ENCODE assay signal across 10 mouse cellular contexts in genomic region chr2:152361193-152361592, GRCm38 (mm10). TPM values are rescaled to one million over a fixed set of nuclear protein-coding genes. Genes with fewer than 3 reads are reported as not detected.
"Had no signal": no experiment of that assay in that cellular context is flagged by ENCODE, and none has a peak within 500 bp of the region (broad histone marks: within the 10 kb centered on the region; RNA-seq: fewer than 3 reads in every experiment).

No protein-coding gene starts in this region.

- H3K27ac ChIP-seq: limb, embryonic 12.5 days; midbrain, embryonic 13.5 days; neural tube, embryonic 15.5 days had no signal

- H3K4me3 ChIP-seq: limb, embryonic 12.5 days; midbrain, embryonic 13.5 days; neural tube, embryonic 15.5 days had no signal

- H3K4me1 ChIP-seq: limb, embryonic 12.5 days had no signal

- H3K4me2 ChIP-seq: limb, embryonic 12.5 days; midbrain, embryonic 13.5 days; neural tube, embryonic 15.5 days had no signal

- H3K36me3 ChIP-seq: limb, embryonic 12.5 days; midbrain, embryonic 13.5 days; neural tube, embryonic 15.5 days had no signal

- H3K9ac ChIP-seq: limb, embryonic 12.5 days; midbrain, embryonic 13.5 days; neural tube, embryonic 15.5 days had no signal

- H3K27me3 ChIP-seq: limb, embryonic 12.5 days; midbrain, embryonic 13.5 days; neural tube, embryonic 15.5 days had no signal

- DNase-seq: layer of hippocampus, adult 9-11 months; layer of hippocampus, postnatal 36 days; liver; right cerebral cortex, adult 18-20 months; right cerebral cortex, postnatal 25 days had no signal

- ATAC-seq: midbrain, embryonic 13.5 days had no signal

- H3K9me3 ChIP-seq: limb, embryonic 12.5 days; midbrain, embryonic 13.5 days; neural tube, embryonic 15.5 days had no signal

RNA-seq across cellular contexts. Expression of gene Nrsn2, which starts 15.2 kb away (rescaled TPM):
- total RNA-seq: megakaryocyte progenitor cell, adult 5-6 weeks had no signal
- polyA plus RNA-seq: liver, embryonic 16.5 days had no signal

RNA-seq across cellular contexts. Expression of gene Trib3, which starts 17.4 kb away (rescaled TPM):
- total RNA-seq: megakaryocyte progenitor cell, adult 5-6 weeks had no signal
